Mouse (Mus musculus): ENCODE results near the gene Itsn1. TPM values are rescaled to one million over a fixed set of nuclear protein-coding genes. Genes with fewer than 3 reads are reported as not detected.

Itsn1 gene
- total RNA-seq, 2 experiments from 2014 or later, result 118 to 127 TPM

- no peak for DNase-seq (ENCODE audit: low spot score in 2 of 2)
- intact Hi-C loops (cut with DNase I), result no loop called here
These were observed 192.3 kb downstream of the Itsn1 start for GRCm38 (mm10) chr16:91921340-91921739.

DNA sequence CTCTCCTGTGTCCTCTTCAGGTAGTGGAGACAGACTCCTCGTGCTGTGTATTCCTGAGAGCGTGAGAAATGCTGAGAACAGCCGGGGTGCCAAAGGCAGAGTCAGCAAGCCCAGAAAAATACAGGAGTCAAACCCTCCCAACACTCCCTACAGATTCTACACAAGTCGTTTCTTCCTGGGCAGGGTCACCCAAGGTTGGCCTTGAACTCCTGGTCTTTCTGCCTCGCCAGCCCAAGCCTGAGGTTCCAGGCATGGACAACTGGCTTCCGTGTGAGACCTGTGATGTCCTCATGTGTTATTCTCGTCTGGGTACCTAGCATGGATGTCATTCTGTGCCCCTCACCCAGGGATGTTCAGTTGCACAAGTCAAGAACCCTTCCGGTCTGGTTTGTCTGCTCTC lies 193.9 kb downstream of the Itsn1 start:
- DNase-seq (ENCODE audit: low spot score in 2 of 2), result no peak
- intact Hi-C loops (cut with DNase I), result no loop called here

DNA sequence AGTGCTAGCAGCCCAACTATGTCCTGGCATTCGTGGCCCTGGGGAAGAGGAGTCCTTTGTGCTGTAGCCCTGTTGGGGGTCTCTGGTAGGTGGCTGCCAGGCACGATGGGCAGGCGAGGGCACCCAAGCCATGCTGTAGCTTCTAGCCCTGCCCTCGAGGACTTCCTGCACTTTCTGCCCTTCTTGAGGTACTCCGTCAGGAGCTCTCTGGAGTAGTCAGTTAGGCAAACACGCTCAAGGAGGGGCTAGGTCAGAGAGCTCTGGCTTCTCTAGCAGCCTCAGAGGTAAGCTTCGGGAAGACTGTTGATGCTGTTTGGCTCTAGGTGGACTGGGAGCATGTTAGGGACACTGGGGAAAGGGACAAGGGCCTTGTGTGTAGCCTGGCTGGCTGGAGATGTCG lies 195.3 kb downstream of the Itsn1 start:
- intact Hi-C loops (cut with DNase I), result no loop called here
- no peak for DNase-seq (ENCODE audit: low spot score in 2 of 2)

GRCm38 (mm10) chr16:91927911-91928630 lies 199.0 kb downstream of the Itsn1 start:
- DNase-seq (ENCODE audit: low spot score in 2 of 2), result no peak
- intact Hi-C loops (cut with DNase I), result no loop called here

- intact Hi-C loops (cut with DNase I), result loop anchor here (10.0 kb wide), 2 partner anchors 523 to 553 kb away; partner anchors contain the start of gene Clic6
- peak; percentile 94 to 96 for DNase-seq (ENCODE audit: low spot score in 2 of 2)
These were observed 202.3 kb downstream of the Itsn1 start for GRCm38 (mm10) chr16:91931078-91932013.

DNA sequence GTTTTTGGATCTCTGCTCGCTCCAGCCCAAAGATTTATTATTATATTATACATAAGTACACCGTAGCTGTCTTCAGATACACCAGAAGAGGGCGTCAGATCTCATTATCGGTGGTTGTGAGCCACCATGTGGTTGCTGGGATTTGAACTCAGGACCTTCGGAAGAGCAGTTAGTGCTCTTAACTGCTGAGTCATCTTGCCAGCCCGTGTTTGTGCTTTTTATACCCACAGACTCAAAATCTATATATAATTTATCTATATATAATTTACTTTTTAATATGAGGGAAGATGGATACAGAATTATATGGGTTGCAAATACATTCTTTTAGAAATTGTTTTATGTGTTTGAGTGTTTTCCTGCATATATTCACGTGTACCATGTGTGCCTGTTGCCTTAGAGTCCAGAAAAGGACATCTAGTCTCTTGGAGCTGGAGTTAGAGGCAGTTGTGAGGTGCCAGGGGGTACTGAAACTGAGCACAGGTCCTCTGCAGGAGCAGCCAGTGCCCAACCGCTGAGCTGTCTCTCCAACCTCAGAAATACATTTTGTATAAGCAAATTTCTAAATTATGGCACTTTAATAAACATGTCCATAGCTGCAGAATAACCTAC lies 203.1 kb downstream of the Itsn1 start:
- no peak for DNase-seq (ENCODE audit: low spot score in 2 of 2)
- intact Hi-C loops (cut with DNase I), result loop anchor here (10.0 kb wide), 2 partner anchors 523 to 553 kb away; partner anchors contain the start of gene Clic6

- intact Hi-C loops (cut with DNase I), result loop anchor here (10.0 kb wide), 2 partner anchors 522 to 552 kb away; partner anchors contain the start of gene Clic6
- no peak for DNase-seq (ENCODE audit: low spot score in 2 of 2)
These were observed 203.9 kb downstream of the Itsn1 start for GRCm38 (mm10) chr16:91932843-91933518.

GRCm38 (mm10) chr16:91935108-91935507 lies 206.0 kb downstream of the Itsn1 start:
- intact Hi-C loops (cut with DNase I), result loop anchor here (5.0 to 10.0 kb wide), 3 partner anchors 122 to 550 kb away; partner anchors contain the start of genes Clic6, Gm49711, Mrps6 and Slc5a3
- peak; percentile 66 to 68 for DNase-seq (ENCODE audit: low spot score in 2 of 2)

GRCm38 (mm10) chr16:91935726-91936125 lies 206.6 kb downstream of the Itsn1 start:
- intact Hi-C loops (cut with DNase I), result loop anchor here (1.0 to 10.0 kb wide), 4 partner anchors 122 to 549 kb away; partner anchors contain the start of genes Clic6, Gm49711, Mrps6 and Slc5a3

GRCm38 (mm10) chr16:91936340-91937030 lies 207.4 kb downstream of the Itsn1 start:
- intact Hi-C loops (cut with DNase I), result loop anchor here (1.0 to 10.0 kb wide), 4 partner anchors 121 to 548 kb away; partner anchors contain the start of genes Clic6, Gm49711, Mrps6 and Slc5a3
- DNase-seq (ENCODE audit: low spot score in 2 of 2), result peak; percentile 85 to 92

More at GRCm38 (mm10) chr16:91935726-91936125, 206.6 kb downstream of the Itsn1 start:
- no peak for DNase-seq (ENCODE audit: low spot score in 2 of 2)

DNA sequence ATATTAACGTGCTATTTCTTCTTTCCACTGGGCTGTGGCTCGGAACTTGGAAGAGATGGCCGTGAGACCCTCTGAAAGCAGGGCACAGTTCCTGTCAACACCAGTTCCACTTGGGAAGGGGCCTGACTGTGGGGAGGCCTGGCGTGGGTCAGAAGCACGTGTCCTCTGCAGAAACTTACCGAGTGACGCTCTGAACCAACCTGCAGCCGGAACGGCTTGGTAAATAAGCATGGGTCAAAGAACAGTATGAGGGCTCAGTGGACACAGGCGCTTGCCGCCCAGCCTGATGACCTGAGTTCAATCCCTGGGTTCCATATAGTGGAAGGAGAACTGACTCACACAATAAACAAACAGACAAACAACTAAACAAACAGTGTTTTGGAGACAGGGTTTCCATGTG lies 208.2 kb downstream of the Itsn1 start:
- no peak for DNase-seq (ENCODE audit: low spot score in 2 of 2)
- intact Hi-C loops (cut with DNase I), result loop anchor here (5.0 to 10.0 kb wide), 3 partner anchors 120 to 548 kb away; partner anchors contain the start of genes Clic6, Gm49711, Mrps6 and Slc5a3

GRCm38 (mm10) chr16:91938141-91938540 lies 209.1 kb downstream of the Itsn1 start:
- no peak for DNase-seq (ENCODE audit: low spot score in 2 of 2)
- intact Hi-C loops (cut with DNase I), result loop anchor here (5.0 to 10.0 kb wide), 3 partner anchors 119 to 547 kb away; partner anchors contain the start of genes Clic6, Gm49711, Mrps6 and Slc5a3

DNA sequence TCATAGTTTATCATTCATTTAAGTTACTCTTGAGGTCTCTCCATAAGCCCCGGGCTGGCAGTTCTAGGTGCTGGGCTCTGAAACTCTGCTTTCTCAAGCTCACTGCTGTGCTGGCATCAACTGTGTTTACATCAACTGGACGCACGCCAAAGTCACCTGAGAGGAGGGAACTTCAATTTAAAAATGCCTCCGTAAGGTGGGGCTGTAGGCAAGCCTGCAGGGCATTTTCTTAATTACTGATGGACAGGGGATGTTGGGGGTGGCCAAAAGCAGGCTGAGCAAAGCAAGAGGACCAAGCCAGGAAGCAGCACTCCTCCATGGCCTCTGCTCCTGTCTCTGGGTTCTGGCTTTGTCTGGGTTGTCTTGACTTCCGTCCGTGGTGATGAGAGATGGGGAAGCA lies 211.6 kb downstream of the Itsn1 start:
- DNase-seq (ENCODE audit: low spot score in 2 of 2), result no peak
- intact Hi-C loops (cut with DNase I), result no loop called here

- no peak for DNase-seq (ENCODE audit: low spot score in 2 of 2)
- intact Hi-C loops (cut with DNase I), result no loop called here
These were observed 213.1 kb downstream of the Itsn1 start for GRCm38 (mm10) chr16:91942201-91942600.

DNA sequence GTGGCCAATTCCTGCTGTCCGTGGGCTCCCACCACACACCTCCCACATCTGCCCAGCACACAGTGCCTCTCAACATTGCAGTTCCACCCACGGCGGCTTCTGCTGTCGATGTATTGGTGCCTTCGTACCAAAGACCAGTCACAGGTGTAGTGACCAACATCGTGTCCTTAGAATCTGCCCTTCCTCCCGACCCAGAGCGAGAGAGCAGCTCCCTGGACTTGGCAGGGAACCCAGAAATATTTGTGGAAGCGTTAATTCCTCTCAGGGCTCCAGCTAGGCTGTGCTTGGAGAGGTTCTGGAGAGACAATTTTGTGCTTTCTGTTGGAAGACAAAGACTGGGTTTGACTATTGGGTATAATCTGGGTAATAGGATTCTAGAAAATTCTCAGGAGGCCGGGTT lies 217.2 kb downstream of the Itsn1 start:
- DNase-seq (ENCODE audit: low spot score in 2 of 2), result no peak
- intact Hi-C loops (cut with DNase I), result no loop called here

DNA sequence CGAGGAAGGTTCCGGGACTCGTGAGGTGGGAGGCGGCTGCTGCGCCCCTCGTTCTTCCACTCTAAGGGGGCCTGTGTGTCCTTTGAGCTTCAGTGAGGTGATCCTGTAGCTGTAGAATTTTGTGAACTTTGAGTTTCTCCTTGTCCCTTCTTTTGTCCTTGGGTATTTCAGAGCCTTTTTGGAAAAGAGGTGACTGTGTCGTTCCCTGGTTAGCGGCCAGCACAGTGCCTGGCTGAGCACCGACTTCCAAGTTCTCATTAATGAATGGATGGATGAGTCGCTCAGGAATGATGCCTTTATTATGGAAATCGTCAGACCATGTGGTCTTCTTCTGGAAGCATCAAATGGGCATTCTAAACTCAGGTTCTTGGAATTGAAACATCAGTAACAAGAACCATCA lies 218.0 kb downstream of the Itsn1 start:
- intact Hi-C loops (cut with DNase I), result no loop called here

DNA sequence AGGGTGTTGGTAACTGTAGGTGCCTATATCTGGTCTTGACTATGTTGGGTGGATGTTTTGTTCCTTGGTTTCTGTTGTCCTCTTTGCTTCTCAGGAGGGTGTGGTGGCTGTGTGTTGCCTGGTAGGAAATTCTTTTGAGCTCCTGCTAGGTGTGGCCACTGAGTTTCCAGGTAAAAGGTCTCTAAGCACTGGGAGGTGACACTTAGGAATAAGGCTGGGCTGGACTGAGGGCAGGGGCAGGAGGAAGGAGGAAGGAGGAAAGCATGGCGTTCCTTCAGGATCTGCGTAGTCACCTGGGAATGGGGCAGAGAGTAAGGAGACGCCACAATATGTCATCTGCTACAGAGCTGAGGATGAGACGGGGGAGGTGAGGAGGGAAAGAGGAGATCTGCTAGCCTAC lies 224.9 kb downstream of the Itsn1 start:
- intact Hi-C loops (cut with DNase I), result no loop called here
- DNase-seq (ENCODE audit: low spot score in 2 of 2), result no peak

More for the DNA sequence above, 218.0 kb downstream of the Itsn1 start:
- DNase-seq (ENCODE audit: low spot score in 2 of 2), result no peak

DNA sequence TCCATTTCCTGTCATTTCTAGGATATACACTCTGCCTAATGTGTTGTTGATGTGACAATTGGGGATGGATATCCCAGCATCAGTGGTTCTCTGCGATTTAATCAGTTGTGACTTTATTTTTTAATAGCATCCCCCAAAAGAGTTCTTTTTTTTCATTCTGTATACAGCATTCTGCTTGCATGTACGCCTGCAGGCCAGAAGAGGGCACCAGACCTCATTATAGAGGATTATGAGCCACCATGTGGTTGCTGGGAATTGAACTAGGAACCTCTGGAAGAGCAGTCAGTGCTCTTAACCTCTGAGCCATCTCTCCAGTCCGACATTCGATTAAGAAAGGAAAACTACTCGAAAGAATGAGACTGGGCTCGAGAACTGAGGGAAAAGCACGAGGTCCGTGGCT lies 225.7 kb downstream of the Itsn1 start:
- intact Hi-C loops (cut with DNase I), result no loop called here
- DNase-seq (ENCODE audit: low spot score in 2 of 2), result no peak
